Mouse (Mus musculus) 3T3-L1 (cell line): Measurements from ENCODE around the gene Adprm.
A peak's percentile ranks its signal among the peaks of the same experiment; 100 is the strongest.
"Not testable (repeated sequence)": the region's sequence is repeated elsewhere in the genome, so short reads cannot be mapped to it uniquely, and the experiment has no call there.

ENCODE experiments used
- DNase-seq: peaks from one replicate; pipeline ENCODE4 v3.0.0-alpha.2; 2015; ENCODE audit warnings: low read depth, low spot score

The Adprm gene

GRCm38 (mm10) chr11:67023191-67023590 lies 29.2 kb downstream of the Adprm start:
- DNase-seq = not testable (repeated sequence)

DNA sequence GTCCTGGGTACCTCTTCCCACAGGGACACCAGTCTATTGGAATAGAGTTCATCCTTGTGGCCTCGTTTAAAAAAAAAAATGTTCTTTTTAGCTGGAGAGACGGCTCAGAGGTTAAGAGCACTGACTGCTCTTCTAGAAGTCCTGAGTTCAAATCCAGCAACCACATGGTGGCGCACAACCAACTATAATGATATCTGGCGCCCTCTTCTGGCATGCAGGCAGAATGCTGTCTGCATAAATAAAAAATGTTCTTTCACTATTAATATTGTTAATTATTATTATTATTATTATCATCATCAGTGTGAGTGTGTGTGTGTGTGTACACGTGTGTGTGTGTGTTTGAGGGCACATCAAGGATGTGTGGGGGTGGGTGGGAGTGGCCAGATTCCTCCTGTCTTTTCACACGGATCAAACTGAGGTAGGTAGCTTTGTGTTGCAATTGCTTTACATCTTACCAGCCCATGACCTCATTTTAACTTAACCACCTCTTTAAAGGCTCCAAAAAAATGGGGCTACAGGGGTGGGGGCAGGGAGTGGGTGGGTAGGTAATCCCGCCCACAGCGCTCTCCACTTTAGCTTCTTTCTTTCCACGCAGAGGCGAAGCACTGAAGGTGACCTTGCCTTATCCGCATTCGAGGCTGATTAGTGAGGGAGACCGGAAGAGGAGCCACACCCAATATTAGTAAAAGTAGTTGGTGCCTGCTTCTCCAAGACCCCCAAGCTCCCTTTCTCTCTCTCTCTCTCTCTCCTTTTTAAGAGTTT lies 29.9 kb downstream of the Adprm start:
- DNase-seq = peak; percentile 45

GRCm38 (mm10) chr11:67020948-67021347 lies 31.4 kb downstream of the Adprm start:
- DNase-seq = peak; percentile 71

GRCm38 (mm10) chr11:67019711-67020475 lies 32.5 kb downstream of the Adprm start:
- DNase-seq = no peak

- peak; percentile 64 for DNase-seq
Measured at GRCm38 (mm10) chr11:67017801-67018591, 34.4 kb downstream of the Adprm start.

DNA sequence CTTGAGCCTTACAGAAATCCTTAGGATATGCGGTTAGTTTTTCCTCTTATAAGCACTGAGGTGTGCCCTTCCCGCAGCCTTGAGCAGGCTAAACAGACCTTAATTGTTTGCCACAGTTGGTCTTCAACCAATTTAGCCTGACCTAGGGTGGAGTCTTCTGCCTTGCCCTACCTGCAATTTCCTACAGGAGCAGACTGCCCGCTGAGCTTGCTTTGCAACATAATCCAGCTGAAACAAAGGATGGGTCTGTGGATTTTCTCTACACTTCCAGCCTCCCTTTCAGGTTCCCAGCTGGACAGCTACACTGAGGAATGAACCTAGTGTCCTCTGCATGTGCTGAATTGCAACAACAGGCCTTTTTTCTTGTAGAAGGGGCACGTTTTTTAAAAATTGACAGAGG lies 40.8 kb downstream of the Adprm start:
- DNase-seq = no peak

- no peak for DNase-seq
Measured at GRCm38 (mm10) chr11:67010430-67010829, 42.0 kb downstream of the Adprm start.

GRCm38 (mm10) chr11:67008528-67008927 lies 43.9 kb downstream of the Adprm start:
- no peak for DNase-seq

- DNase-seq = no peak
Measured at GRCm38 (mm10) chr11:67007961-67008360, 44.4 kb downstream of the Adprm start.

DNA sequence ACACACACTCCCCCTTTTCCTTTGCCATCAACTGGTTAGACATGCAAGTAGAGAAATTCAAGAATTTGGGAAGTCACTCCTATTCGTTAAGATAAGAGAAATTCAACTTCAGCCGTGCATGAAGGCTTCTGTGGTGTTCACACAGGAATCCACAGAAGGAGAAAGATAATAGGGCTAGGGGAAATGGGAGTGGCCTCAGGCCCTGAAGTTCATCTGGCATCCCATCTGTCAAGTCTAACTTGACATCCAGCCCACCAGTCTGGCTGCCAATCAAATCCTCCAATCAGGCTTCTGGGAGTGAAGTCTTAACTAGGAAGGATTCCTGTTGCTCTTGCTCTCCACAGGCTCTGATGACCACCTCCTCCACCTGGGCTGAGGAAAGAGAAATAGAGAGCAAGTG lies 49.5 kb downstream of the Adprm start:
- DNase-seq = no peak

DNA sequence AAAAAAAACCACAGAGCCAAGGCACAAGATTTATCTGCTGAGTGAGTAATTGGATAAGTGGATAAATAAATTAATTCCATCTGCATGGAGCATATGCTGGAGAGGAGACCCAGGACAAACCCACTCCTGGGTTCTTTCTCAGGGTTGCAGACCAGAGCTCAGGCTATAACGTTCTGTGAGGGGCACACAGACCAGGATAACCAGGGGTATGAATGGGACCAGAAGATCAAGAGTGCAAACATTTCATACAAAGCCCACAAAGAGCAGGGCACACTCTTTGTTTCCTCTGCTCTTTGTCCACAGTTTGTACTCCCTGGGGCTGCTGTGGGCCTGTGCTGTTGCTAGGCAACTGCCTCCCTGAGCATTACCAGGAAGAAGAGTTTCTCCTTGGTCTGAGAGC lies 50.7 kb downstream of the Adprm start:
- no peak for DNase-seq

DNA sequence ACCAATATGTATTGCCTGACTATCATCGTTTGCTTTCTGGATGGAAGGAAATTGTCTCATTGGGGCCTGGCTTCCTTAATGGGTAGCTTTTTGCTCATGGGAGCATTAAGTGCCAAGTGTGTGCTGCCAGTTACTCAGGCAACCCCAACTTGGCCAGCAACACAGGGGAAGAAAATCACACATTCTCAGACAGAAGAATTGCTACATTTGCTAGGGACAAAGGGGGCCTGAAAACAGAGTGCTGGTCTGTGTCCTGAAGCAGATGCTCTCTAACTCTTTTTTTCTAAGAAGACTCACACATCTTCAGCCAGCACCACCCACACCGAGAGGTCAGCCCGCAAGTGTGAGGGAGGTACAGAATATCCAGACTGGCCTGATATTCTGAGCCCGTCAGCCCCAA lies 51.7 kb downstream of the Adprm start:
- no peak for DNase-seq

GRCm38 (mm10) chr11:66998467-66999403 lies 53.7 kb downstream of the Adprm start:
- DNase-seq = no peak

- DNase-seq = no peak
Measured at GRCm38 (mm10) chr11:66996446-66996845, 55.9 kb downstream of the Adprm start.

GRCm38 (mm10) chr11:66993674-66994073 lies 58.7 kb downstream of the Adprm start:
- DNase-seq = no peak

- DNase-seq = no peak
Measured at GRCm38 (mm10) chr11:66992150-66992549, 60.2 kb downstream of the Adprm start.
